Mouse (Mus musculus) T-cell, adult 2 months (primary cell): ENCODE data around the gene Tmem110.

ENCODE experiments used
- DNase-seq: peaks from one replicate; pipeline ENCODE4 v3.0.0; 2022; ENCODE audit warnings: low spot score

Gene Tmem110

DNA sequence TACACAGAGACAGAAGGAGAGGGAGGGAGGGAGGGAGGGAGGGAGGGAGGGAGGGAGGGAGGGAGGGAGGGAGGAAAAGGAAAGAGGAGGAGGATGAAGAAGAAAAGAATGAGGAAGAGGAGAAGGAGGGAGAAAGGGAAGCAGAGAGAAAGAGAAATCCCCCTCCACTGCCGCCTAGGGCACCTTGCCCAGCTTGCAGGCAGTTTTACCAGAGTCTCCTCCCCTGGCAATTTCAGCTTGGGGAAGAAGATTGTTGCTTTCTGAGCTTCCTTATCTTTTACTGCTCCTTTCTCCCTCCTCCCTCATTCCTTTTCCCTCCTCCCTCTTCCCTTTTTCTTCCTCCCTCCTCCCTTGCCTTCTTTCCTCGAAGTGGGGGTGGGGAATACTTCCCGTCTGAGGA is 77.6 kb downstream of the Tmem110 start:
- DNase-seq, result no peak

DNA sequence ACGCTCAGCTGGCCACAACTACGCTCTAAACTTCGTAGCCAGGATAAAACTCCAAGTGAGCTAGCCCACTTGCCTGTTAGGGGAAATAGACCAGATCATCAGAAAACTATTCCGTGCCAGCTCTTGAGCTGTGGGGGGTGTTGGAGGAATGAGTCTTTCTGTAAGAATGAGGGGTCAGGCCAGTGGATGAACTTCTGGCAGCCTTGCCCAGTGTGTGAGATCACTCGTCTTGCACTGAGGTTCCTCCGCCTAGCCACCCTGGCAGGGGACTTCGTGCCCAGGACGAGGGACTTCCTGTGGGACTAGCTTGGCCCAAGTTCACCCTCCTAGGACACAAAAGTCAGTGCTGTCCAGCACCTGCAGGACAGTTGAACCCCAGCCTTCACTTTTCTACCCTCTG is 78.9 kb downstream of the Tmem110 start:
- no peak for DNase-seq

DNA sequence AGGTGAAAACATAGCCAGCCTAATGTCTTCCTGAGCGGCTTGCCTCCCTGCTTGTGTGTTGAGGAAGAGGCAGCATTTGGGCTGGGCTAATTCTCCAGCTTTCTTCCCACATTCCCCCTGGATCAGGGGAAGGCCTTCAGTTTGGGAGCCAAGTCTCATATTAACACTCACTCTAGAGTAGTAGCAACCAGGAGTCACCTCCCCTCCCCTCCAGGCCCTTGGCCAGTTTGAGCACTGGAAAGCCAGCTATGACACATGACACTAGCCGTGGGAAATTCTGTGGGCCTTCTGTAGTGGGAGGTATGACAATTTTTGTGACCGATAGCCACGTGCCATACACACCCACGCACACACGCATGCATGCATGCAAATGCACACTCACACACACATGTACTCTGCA is 80.6 kb downstream of the Tmem110 start:
- no peak for DNase-seq

DNA sequence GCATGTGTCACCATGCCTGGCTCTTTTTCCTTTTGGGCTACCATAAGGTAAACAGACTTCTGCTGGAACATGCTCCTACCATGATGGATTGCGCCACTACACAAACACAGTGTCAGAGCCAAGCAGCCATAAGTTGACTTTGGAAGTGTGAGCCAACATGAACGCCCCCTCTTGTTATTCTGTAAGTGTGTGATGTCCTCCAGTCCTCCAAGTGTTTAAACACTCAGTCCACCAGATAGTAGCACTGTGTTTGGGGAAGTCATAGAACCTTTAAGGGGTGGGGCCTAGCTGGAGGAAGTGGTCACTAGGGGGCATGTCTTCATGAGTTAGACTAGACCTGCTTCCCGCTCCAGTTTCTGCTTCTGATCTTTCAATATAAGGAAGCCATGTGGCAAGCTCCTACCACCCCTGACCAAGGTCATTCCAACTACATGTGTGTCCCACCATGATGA is 82.5 kb downstream of the Tmem110 start:
- DNase-seq, result no peak

DNA sequence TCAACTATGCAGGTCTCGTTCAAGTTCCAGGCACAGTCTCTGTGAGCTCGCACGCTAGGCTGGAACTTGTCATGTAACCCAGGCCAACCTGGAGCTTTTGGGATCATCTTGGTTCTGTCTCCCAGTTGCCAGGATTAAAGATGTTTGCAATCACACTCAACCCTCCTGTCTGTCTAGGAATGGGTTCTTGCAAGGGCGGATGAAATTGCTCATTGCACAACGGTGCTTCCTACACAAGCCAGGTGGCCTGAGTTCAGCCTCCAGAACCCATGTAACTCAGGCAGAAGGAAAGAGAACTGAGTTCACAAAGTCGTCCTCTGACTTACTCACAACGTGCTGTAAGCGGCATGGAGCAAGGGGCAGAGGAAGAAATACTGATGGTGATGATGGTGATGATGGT is 85.8 kb downstream of the Tmem110 start:
- no peak for DNase-seq

DNA sequence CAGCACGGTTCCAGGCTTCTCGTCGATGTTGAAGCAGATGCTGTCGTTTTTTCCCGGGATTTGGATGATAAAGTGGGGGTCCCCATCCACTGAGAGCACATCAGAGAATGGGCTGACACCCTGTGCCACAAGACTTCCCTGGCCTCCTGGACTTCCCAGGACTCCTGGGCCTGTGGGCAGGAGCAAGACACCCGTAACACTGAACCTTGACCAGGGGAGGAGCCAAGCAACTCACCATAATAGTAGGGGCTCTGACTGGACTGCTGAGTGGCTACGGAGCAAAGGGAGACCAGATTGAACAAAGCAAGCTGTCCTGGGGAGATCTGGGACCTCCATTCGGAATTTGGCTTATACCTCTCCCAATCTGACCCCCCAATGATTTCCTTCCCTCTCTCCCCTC is 87.3 kb downstream of the Tmem110 start:
- DNase-seq, result no peak

DNA sequence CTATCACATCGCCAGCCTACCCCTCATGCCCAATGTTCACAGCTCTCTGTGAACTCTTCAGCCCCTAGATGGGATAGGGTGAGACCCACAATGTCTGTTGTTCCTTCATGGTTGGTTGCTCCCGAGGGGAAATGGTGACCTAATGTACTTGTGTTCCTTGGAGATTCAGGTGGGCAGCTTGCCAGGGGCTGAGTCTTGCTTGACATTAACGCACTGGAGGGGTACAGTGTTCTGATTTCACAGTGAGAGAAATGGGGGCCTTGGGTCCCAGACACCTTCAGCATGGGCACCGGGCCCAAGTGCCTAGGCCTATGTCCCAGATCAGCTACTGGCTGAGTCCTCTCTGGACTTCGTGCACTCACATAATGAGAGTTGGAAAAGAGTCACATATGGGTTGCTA is 88.0 kb downstream of the Tmem110 start:
- no peak for DNase-seq

DNA sequence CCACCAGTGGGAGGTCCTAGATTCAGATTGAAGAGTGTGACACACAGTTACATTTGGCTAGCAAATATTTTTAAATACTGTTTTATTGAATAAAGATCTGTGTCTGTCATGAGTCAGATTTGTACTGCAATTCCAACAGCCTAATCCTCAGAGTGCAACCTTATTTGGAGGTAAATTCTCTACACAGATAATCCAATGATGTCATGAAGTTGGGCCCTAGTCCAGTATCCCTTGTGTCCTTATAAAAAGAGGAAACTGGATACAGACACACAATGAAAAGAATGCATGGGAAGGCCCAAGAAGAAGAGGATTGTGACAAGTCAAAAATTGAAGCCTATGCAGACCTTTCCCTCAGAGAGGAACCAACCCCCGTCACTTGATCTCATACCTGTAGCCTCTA is 91.1 kb downstream of the Tmem110 start:
- DNase-seq, result no peak

DNA sequence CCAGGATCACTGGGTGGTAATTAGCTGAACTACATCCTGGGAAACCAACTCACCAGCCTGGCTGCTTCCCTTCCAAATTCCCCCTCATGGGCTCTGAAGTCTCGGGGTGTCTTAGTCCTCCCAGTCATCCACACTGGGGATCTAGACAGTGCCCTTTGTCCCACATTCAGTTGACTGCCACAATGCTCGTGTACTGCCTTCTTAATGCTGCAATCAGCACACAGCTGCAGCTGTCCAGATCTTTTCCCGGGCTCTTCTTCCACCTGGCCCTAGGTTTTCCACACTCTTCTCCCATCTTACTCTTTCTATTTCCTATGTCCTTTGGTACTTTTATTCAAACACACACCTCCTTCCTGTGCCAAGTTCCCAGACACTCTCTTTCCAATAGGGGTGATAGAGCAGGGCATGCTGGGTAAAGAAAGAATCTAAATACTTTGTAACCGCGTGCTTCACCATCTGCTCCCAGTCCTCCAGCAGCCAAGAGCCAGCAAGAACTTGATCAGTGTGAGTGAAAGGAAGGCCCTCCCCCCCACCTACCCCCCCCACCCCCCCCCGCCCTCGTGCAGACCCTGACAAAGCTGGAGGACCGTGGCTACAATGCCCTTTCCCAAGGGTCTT is 96.8 kb downstream of the Tmem110 start:
- no peak for DNase-seq

DNA sequence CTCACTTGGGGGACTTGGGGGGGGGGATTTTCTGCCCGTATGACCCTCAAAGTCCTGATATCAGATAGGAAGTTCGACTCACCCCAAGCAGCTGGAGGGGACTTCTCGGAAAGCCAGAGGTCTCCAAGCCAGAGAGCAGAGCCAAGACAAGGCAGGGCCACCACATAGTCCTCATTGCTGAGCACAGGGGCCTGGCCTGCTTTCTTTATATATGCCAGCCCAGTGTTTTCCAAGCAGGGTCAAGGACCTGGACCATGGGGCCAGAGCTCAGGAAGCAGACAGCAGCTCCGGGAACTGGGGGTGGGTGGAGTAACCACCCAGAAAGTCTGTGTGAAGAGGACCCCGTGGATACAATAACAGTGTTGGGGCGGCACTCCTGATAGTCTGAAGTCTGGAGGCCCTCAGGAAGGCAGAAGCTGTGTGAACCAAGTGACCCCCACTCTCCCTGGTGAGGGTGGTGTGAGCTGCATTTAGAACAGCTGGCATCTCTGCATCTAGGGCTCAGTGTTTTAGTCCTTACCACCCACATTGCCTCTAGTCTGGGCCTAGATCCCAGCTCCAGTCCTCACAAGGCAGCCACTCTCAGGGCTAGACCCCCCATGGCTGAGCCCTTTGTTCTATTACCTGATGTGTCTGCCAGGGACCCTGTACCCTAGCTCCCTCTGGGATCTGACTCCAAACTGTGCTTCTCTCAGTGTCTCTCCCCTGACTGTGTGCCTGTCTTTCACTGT is 98.2 kb downstream of the Tmem110 start, which contains the start of gene Itih3:
Gene Itih3 (minus strand): TSS at position 386 of the 731 bp plus-strand sequence.
- DNase-seq, result no peak

DNA sequence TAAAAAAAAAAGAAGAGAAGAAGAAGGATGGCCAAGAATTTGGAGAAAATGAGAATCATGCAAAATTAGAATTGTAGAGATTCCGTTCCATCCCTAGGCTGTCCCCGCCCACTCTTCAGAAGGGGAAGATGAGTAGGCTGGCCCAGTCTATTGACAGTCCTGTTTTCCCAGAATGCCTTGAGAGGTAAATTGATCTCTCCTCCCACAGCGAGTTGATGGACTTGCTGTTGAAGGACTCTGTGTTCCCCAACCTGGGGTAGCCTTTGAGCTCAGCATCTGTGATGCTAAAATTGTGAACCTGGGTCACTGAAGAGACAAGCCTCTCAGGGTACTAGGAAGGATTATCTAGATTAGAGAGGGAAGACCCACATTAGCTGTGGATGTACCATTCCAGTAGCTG is 100.1 kb downstream of the Tmem110 start:
- DNase-seq, result no peak
